Mouse (Mus musculus) retina, adult 2 months (tissue): ENCODE measurements around the gene Fam114a1.

Experiments used
- DNase-seq: peaks from one replicate; pipeline ENCODE4 v3.0.0-alpha.2; 2012; ENCODE audit warnings: low read depth, low spot score

The Fam114a1 gene

DNA sequence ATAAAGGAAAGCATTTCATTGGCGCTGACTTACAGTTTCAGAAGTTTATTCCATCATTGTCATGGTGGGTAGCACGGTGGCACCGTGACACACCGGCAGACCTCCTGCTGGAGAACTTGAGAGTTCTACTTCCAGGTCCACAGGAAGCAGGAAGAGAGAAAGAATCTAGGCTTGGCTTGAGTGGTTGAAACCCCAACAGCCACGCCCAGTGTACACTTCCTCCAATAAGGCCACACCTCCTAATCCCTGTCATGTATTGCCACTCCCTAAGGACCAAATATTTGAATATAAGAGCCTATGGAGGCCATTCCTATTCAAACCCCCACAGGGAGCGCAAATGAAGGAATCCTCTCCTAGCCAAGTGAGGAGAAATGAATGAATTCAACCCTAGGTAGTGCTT, 87.7 kb downstream of the Fam114a1 start:
- DNase-seq, result no peak

DNA sequence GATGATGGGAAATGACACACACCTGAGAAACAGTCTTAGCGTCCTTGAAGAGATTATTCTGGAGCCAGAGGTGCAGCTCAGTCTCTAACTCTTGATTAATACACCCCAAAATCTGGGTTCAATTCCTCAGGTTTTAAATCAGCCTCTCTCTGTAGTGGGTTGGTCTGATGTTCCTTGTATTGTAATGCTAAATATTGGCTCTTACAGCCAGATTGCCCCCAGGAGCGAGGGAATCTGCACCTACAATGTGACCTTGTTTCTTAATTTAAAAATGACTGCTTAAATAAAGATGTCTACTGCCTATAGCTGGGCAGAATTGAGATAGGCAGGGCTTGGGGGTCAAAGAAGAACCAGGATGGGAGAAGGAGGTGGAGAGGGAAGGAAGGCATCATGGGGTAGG, 89.9 kb downstream of the Fam114a1 start:
- no peak for DNase-seq

DNA sequence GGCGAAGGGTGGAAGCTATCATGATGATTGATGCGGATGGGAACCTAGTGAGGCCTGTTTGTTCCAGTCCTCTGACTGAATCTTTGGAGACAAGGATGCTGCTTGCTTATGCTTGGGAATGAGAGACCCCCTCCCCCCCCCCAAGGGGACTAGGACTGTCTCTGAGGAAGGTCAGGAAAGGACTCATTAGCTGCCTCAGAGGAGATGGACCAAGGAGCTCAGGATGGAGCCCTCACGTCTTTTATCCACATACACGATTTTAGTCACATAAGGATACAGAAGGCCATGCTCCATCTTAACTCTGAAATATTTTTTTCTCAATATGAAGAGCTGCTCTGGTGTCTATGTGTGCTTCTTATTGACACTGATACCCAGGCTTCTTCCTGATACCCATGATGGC, 92.4 kb downstream of the Fam114a1 start:
- DNase-seq, result no peak

DNA sequence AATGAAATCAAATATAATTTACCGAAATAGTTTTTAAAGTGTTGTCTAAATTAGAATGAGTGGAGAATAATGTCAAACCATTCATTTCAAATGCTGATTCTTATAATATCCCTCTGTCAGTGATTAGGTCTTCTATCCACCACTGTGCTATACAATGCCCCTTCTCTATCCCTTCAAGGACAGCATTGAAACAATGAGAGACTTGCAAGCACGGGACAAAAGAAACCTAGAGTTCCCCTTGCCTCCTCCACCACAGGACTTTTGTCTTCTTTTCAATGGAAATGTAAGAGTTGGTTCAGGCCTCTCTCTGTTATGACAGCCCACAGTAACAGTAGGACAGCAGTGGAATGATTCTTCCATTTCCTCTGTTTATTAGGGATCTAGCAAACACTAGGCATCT, 93.4 kb downstream of the Fam114a1 start:
- DNase-seq, result no peak

DNA sequence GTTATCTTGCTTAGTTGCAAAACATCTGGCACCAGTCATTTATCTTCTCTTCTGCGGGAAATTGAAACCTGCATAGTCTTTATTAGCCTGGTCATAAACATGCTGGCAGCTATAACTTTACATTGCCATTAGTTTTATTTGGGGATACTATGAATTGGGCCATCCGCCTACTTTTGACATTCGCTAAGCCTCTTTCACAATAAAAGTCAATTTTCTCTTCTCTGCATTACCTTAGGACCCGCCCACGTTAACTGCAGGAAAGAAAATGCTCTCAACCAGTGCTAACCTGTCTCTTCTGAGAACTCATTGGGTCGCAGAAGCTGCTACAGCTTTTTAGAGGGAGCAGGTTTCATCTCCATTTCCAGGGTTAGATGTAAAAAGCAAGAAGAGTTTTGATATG, 98.3 kb downstream of the Fam114a1 start:
- no peak for DNase-seq

DNA sequence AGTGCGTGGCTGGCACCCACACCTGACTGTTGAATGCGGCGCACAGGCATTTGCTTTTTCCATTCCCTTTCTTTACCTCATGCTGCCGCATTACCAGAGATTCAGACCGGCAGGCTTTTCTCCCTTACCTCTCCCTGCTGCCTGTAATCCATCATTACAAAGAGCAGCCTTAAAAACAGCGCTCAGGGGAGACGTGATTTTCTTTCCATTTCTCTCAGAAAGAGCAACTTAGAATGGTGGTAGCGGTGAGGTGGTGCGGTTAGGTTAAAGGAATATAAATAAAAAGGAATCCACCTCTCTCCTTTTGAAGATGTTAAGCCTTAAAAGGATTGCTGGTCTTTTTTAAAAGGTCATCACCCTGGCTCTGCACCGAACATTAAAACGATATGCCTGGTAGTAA, 100.0 kb downstream of the Fam114a1 start:
- DNase-seq, result no peak

DNA sequence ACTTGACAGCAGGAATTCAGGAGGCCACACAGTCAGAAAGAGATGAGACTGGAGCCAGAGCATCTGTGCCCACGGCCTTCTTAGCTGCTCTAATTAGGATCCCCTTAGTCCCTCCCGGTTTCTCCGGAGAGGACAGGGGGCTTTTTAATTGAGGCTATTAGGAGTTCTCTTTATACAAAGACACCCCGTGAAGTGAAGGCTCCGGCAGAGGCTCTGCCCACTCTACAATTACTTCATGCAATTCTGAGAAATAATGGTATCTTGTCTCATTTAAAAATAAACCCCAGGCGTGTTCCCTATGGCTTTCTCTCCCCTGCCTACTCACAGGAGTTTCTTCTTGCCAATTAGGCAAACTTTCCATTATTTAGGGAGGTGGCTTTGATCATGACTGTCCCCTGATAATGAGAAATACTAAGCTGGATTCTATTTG, 101.8 kb downstream of the Fam114a1 start:
- no peak for DNase-seq

DNA sequence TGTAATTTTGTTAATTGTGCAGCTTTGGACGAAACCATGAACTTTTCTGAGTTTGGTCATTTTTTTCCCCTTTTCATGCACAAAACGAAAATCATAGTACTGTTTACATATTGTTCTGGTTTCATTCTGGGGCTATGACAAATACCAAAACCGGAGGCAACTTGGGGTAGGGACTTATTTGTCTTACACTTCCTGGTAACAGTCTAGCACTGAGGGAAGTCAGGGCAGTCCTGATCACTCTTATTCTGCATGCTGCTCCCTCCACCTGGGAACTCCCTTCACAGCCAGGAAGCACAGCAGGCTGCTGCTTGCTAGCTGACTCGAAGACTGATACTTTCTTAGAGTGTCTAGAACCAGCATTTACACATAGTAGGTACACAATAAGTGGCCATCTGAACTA, 103.4 kb downstream of the Fam114a1 start:
- DNase-seq, result no peak

DNA sequence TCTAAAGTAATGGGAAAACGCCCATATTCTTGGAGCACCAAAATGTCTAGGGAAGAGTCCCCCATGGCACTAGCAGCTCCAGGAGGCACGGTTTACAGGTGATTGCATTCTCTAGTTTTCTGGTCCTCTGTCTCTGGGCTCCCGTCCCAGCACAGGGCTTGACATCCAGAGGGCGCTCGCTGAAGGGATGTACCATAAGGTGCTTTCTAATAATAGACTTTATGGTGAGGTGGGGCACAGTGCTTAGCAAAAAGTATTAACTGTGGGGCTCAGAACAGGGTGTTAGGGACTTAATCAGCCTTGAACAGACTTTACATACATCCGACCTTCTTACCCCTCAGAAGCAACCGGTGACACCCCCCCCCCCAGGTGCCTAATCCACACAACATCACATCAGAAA, 104.8 kb downstream of the Fam114a1 start:
- DNase-seq, result peak; percentile 71

DNA sequence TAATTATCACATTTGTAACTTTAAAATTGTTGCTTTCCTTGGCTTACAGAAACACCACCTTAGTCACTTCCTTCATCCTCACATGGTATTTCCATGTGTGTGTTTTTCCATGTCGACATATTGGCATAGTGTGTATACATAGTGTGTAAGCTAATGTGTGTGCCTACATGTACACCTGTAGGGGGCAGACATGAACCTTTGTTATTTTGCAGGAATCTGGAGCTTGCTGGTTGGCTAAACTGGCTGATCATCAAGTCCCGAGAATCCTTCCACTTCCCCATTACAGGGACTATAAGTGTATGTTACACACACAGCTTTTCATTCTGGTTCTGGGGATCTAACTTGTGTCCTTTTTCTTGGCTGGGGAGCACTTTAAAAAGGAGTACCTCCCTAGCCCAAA, 106.2 kb downstream of the Fam114a1 start:
- no peak for DNase-seq

DNA sequence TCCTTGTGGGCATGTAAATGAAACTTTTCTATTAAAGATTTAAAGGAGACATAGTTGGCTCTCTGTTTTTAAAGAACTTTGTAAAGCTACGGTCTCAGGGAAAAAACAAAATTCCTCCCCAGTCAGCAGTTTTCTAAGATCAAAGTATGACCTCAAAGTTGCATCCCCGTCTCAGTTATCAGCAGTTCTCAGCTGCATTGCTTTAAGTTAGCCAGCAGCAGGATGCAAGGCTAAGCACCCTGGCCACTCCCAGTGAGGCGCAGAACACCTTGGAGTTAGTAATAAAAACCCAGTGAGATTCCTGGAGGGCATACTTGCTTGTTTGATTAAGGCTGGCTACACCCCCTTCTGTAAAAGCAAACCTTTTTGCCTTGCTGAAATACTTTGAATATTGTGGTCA, 106.9 kb downstream of the Fam114a1 start:
- no peak for DNase-seq

DNA sequence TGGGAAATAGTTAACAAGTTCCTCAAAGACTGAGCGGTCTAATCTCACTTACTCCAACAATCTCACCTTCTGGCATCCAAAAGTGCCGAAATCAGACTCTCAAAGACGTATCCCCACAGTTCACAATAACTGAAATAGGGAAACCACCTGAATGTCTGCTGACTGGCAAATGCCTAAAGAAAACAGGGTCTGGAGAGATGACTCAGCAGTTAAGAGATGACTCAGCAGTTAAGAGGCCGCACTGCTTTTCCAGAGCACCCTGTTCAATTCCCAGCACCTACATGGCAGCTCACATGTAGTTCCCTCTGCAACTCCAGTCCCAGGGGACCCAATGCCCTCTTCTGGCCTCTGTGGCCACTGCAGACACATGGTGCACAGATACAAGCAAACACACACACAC, 108.2 kb downstream of the Fam114a1 start:
- no peak for DNase-seq

DNA sequence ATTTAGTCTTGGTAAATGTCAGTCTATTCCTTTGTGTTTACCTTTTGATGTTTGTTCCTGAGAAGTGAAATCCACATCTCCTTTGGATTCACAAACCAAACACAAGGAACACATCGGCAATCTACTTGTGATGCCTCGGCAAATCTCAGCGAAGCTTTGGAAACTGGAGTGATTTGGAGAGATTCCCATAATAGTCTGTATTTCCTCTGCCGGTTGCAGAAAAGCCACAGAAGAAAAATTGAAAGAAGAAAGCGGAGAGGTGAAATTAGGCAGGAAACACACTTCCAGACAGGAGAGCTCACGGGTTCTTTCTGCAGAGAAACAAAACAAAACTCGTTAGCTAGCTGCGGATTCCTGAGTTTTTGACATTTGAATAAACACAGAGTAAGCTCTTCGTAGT, 110.0 kb downstream of the Fam114a1 start:
- no peak for DNase-seq

DNA sequence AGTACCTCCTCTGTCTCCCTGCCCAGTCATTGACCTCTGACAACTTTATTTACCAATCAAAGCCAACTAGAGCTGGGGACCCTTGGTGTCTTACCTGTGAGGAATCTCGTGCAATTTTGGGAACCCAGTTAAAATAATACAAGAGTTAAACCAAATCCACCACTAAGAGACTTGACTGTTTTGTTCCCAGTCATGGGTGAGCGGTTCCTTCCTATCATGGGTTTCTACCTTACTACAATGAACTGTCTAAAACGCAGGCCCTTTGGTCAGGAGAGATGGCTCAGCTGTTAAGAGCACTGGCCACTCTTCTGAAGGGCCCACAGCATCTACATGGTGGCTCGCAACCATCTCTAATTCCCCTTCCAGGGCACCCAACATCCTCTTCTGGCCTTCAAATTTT, 112.0 kb downstream of the Fam114a1 start:
- DNase-seq, result no peak

DNA sequence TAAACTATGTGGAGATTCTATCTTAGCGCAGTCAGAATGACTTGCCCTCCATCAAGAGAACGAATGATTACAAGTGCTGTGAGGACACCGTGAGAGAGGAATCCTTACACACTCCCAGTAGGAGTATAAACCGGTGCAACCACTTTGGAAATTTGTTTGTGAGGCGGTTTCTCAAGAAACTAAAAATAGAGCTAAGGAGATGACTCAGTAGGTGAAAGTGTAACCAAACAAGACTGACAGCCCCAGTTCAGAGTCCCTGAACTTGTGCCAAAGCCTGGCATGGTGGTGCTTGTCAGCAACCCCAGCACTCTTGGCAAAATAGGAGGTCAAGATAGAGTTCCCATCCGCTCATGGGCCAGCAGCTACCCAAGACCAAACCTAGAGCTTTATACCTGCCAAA, 116.7 kb downstream of the Fam114a1 start:
- no peak for DNase-seq

DNA sequence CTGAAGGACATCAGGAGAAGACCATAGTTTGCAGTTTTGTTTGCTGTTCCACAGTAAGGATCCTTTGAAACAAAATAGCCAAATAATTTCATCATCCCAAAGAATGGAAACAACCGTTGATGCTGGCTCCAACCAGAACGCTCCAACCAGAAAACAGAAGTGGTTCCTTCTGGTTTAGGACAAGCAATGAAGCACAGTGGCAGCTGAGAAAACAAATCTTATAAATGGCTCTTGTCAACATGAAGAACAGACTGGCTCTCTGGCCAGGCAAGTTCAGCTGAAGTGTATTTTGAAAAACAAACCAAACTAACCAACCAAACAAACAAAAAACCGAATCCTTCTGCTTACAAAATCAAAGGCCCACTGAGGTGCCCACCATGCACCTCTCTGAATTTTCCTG, 119.8 kb downstream of the Fam114a1 start:
- no peak for DNase-seq

DNA sequence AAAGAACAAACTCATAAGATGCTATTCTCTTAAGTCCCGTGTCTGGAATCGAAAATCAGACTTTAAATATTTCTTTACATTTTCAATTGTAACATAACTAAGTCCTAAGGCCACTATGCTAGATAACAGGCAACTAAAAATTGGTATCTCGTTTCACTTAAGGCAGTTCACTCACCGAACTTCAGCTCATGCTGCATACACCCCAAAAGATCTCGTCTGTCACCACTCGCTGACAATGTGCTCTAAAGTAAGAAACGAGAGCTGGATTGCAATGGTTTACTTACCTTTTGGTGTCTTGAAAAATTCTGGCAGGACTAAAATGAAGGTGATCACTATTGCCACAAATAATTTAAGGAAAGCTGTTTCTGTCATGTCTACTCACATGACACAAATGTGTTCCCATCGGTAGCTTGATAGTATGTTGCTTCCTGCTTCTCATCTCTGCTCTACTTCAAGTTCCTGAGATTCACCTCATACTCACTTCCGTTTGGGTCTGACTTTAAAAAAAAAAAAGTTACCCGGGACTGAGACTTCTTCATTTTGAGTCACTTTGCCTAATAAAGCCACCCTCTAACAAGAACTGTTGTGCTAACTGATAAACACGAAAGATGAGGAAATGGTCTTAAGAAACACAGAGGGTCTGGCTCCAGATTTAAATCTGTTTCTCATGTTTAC, 121.5 kb downstream of the Fam114a1 start:
- no peak for DNase-seq
